Mouse (Mus musculus) small intestine, adult 2 months (tissue): ENCODE measurements around the gene Prpf19. TPM values are rescaled to one million over a fixed set of nuclear protein-coding genes. Genes with fewer than 3 reads are reported as not detected.

Experiments
- H3K27ac ChIP-seq: fragments of 200-500 bp; 2 replicates; pipeline ENCODE4 v1.5.1; 2012; ENCODE audit warnings: low read depth, low read length, control low read depth, inconsistent platforms; ENCODE audit not compliant: insufficient read depth
- H3K27me3 ChIP-seq: fragments of 200-500 bp; 2 replicates; pipeline ENCODE4 v1.6.1; 2012; ENCODE audit warnings: mild to moderate bottlenecking, moderate library complexity, low read length, inconsistent platforms; ENCODE audit not compliant: control insufficient read depth, insufficient read depth
- H3K36me3 ChIP-seq: fragments of 200-500 bp; 2 replicates; pipeline ENCODE4 v1.6.1; 2012; ENCODE audit warnings: mild to moderate bottlenecking, low read length, control low read depth, inconsistent platforms; ENCODE audit not compliant: control insufficient read depth, insufficient read depth
- H3K4me1 ChIP-seq: fragments of 200-500 bp; 2 replicates; pipeline ENCODE4 v1.6.1; 2012; ENCODE audit warnings: low read length, inconsistent platforms, mixed read lengths; ENCODE audit not compliant: control insufficient read depth, insufficient read depth, insufficient read length
- H3K4me3 ChIP-seq: fragments of 200-500 bp; 2 replicates; pipeline ENCODE4 v1.5.1; 2012; ENCODE audit warnings: low read depth, mild to moderate bottlenecking, control low read depth, inconsistent platforms, low read length, moderate library complexity
- CTCF ChIP-seq: fragments of 200-500 bp; IDR thresholded peaks from 2 replicates; pipeline ENCODE4 v1.5.1; 2012; ENCODE audit warnings: low read depth, mild to moderate bottlenecking, control low read depth, inconsistent platforms, low read length, moderate library complexity, mixed read lengths; ENCODE audit not compliant: insufficient replicate concordance, insufficient read length; ENCODE audit errors: extremely low read depth
- POLR2A ChIP-seq: fragments of 200-500 bp; IDR thresholded peaks from 2 replicates; pipeline ENCODE4 v1.6.1; 2012; ENCODE audit warnings: low read depth, mild to moderate bottlenecking, control low read depth, inconsistent platforms, low read length, moderate library complexity
- WGBS: fragments of 180-500 bp; shearing (Covaris S2); methylation state at CpG from one replicate; pipeline ENCODE4 v1.1.7; 2018; 5-methylcytosine and 5-hydroxymethylcytosine counted together
- polyA plus RNA-seq: library from polyadenylated mRNA; depleted of rRNA; stranded (reverse); fragments of >200 nt; gene quantifications from 2 replicates; pipeline ENCODE4 v1.2.3, GENCODE M21; 2012

The Prpf19 gene
- polyA plus RNA-seq, 1 experiment = 114 TPM

- WGBS = 26% methylated on average over 5 of the region's 5 CpGs
Observed at GRCm38 (mm10) chr19:10937110-10937563, 42.1 kb downstream of the Prpf19 start, which contains the start of gene Ptgdr2. Ptgdr2 (plus strand) TSS chr19:10937160.

DNA sequence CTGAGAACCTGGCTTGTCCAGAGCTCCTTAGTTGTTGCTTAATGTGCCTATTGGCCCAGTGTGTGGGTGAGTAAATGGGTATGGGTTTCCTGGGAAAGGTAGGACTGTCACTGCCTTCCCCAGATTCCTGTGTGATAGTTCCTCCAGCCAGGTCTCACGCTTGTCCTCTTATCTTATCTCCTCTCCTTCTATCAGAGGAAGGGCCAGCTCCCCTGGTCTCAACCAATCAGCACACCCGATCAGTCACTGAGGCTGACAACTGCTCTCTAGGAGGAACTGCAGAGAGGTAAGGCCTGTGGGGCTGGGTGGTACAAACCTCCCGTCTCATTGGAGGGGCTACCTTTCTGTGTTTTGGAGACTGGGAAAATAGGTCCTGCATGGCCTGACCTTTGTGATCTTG lies 43.7 kb downstream of the Prpf19 start:
- 13% methylated on average over 3 of the region's 3 CpGs for WGBS
- peaks cover 20% of the 10 kb centered on the region for H3K36me3 ChIP-seq
- H3K27me3 ChIP-seq = no peaks in the 10 kb centered on the region
- TF ChIP-seq POLR2A = no peak
- TF ChIP-seq CTCF = no peak
- H3K27ac ChIP-seq = no peak overlapping the region
- peaks cover 12% of the 10 kb centered on the region for H3K4me1 ChIP-seq
- H3K4me3 ChIP-seq = no peak overlapping the region

More at GRCm38 (mm10) chr19:10937110-10937563, 42.1 kb downstream of the Prpf19 start, which contains the start of gene Ptgdr2:
- Histone ChIP-seq H3K27ac (no peak within 1 kb of the TSS), H3K4me3 (no peak within 1 kb of the TSS), H3K36me3 (peaks cover 4% of the 10 kb centered on the region), H3K27me3 (no peaks in the 10 kb centered on the region), H3K4me1 (peaks cover 12% of the 10 kb centered on the region)
- TF ChIP-seq CTCF = no peak
- no peak for TF ChIP-seq POLR2A

DNA sequence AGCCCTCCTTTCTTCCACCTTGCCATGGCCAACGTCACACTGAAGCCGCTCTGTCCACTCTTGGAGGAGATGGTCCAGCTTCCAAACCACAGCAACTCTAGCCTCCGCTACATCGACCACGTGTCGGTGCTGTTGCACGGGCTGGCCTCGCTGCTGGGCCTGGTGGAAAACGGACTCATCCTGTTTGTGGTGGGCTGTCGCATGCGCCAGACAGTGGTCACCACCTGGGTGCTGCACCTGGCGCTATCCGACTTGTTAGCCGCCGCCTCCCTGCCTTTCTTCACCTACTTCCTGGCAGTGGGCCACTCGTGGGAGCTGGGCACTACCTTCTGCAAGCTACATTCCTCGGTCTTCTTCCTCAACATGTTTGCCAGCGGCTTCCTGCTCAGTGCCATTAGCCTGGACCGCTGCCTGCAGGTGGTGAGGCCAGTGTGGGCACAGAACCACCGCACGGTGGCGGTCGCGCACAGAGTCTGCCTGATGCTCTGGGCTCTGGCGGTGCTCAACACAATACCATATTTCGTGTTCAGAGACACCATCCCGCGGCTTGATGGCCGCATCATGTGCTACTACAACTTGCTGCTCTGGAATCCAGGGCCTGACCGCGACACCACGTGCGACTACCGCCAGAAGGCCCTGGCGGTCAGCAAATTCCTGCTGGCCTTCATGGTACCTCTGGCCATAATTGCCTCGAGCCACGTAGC lies 45.2 kb downstream of the Prpf19 start:
- Histone ChIP-seq H3K36me3 (peaks cover 32% of the 10 kb centered on the region), H3K4me1 (peaks cover 12% of the 10 kb centered on the region), H3K27me3 (no peaks in the 10 kb centered on the region), H3K27ac (no peak overlapping the region), H3K4me3 (peak overlapping the region; percentile 44)
- 20% methylated on average over 37 of the region's 37 CpGs for WGBS
- TF ChIP-seq POLR2A (no peak), CTCF (peak; percentile 71)

DNA sequence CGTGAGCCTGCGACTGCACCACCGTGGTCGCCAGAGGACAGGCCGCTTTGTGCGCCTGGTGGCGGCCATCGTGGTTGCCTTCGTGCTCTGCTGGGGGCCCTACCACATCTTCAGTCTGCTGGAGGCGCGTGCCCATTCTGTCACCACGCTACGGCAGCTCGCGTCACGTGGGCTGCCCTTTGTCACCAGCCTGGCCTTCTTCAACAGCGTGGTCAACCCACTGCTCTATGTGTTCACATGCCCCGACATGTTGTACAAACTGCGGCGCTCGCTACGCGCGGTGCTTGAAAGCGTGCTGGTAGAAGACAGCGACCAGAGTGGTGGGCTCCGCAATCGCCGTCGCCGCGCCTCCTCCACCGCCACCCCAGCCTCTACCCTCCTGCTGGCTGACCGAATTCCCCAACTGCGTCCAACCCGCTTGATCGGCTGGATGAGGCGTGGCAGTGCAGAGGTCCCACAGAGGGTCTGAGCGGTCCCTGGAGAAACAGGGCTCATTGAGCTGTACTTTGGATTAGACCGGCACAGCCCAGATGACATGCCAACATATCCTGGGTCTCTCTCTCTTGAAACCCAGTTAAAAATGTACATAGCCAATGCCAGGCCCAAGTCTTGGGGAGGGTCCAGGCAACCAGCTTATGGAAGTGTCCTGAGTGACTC lies 45.9 kb downstream of the Prpf19 start:
- Histone ChIP-seq H3K4me3 (peak overlapping the region; percentile 44), H3K36me3 (peaks cover 32% of the 10 kb centered on the region), H3K27me3 (no peaks in the 10 kb centered on the region), H3K27ac (no peak overlapping the region), H3K4me1 (peaks cover 12% of the 10 kb centered on the region)
- no peak for TF ChIP-seq POLR2A
- 30% methylated on average over 40 of the region's 40 CpGs for WGBS

DNA sequence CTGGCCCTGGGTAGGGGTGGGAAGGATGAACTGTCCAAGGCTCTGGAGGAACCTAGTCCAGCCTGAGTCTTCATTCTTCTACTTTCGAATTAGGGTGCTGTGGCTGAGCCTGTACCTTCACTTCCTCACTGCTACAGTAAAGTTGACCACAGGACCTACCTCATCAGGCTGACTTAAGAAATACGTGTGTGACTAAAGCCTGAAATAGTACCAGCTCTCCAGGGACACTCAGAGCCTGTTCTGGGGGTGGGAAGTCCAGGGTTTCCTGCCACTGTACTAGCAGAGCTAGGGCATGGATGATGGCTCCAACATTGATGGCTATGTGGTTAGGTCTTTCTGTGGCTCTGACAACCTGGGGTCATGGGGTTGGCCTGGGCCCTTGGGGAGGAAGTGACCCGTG lies 48.9 kb downstream of the Prpf19 start:
- 72% methylated on average over 3 of the region's 3 CpGs for WGBS
- H3K27ac ChIP-seq = no peak overlapping the region; the same call in 1 of the 2 replicates
- peaks cover 18% of the 10 kb centered on the region for H3K4me1 ChIP-seq
- no peak for TF ChIP-seq POLR2A
- no peak for TF ChIP-seq CTCF
- no peak overlapping the region for H3K4me3 ChIP-seq
- H3K36me3 ChIP-seq = peaks cover 32% of the 10 kb centered on the region
- H3K27me3 ChIP-seq = no peaks in the 10 kb centered on the region

DNA sequence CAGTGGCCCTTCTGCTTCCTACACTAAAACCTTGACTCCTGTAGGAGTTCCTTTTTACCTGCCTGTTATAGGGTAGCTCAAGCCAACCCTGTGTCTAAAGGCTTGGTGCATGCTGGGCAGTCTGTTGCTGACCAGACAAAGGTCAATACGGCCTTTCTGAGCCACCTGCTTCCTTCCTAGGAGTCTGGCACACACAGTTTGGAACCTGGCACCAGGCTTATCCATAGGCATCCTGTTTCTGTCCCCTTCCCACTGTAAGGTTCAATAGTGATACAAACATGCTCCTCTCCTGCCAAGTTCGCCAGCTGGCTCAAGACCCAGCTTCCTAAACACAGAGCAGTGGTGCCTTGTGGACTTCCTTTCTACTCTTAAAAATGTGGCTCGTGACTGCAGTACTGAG lies 51.5 kb downstream of the Prpf19 start:
- TF ChIP-seq POLR2A = no peak
- no peak for TF ChIP-seq CTCF
- Histone ChIP-seq H3K27me3 (no peaks in the 10 kb centered on the region), H3K4me1 (peaks cover 12% of the 10 kb centered on the region), H3K27ac (no peak overlapping the region), H3K36me3 (peaks cover 32% of the 10 kb centered on the region), H3K4me3 (no peak overlapping the region)
- WGBS = 55% methylated on average over 3 of the region's 3 CpGs

DNA sequence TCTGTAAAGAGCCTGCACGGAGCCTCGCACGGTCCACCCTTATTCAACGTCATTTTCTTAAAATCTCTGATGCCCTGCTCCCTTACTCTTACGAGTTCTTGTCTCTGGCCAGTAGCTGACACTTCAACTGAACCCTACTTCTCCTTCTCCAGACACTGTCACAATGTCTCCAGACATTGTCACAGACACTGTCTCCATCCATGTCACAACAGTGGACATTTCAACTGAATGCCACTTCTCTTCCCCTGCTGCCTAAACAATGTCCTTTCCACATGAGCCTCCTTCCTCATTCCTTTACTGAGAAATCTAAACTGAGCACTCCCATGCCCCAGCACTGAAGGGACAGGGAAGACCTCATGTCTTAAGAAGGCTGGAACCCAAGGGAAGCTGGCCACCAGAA lies 52.2 kb downstream of the Prpf19 start:
- H3K27me3 ChIP-seq = no peaks in the 10 kb centered on the region
- 55% methylated on average over 5 of the region's 5 CpGs for WGBS
- TF ChIP-seq CTCF (no peak), POLR2A (no peak)
- peaks cover 27% of the 10 kb centered on the region for H3K36me3 ChIP-seq
- H3K4me1 ChIP-seq = peaks cover 12% of the 10 kb centered on the region
- 0 out of 2 replicates have a peak overlapping the region, but pooled peaks have one; percentile 3 for H3K4me3 ChIP-seq
- no peak overlapping the region for H3K27ac ChIP-seq
